Mouse (Mus musculus): ENCODE results near the gene Ubxn11.

The Ubxn11 gene

GRCm38 (mm10) chr4:134101979-134102741, at the start of gene Ubxn11:
Gene Ubxn11 (plus strand): TSS chr4:134102570.
- peak; percentile 84 for DNase-seq (ENCODE audit: low spot score)

GRCm38 (mm10) chr4:134053538-134053937, 48.8 kb upstream of the Ubxn11 start, which contains the start of gene Zfp683:
Gene Zfp683 (plus strand): TSS chr4:134053838.
- no peak for DNase-seq (ENCODE audit: low spot score)

GRCm38 (mm10) chr4:134058166-134058715, 44.1 kb upstream of the Ubxn11 start:
- DNase-seq (ENCODE audit: low spot score), result no peak

GRCm38 (mm10) chr4:134058908-134059307, 43.5 kb upstream of the Ubxn11 start:
- no peak for DNase-seq (ENCODE audit: low spot score)

GRCm38 (mm10) chr4:134060135-134060865, 42.1 kb upstream of the Ubxn11 start, which contains the start of gene Crybg2:
Gene Crybg2 (plus strand): TSS chr4:134060815.
- DNase-seq (ENCODE audit: low spot score), result no peak

GRCm38 (mm10) chr4:134061166-134061830, 41.1 kb upstream of the Ubxn11 start:
- peak; percentile 43 for DNase-seq (ENCODE audit: low spot score)

GRCm38 (mm10) chr4:134061944-134062446, 40.4 kb upstream of the Ubxn11 start:
- peak; percentile 63 for DNase-seq (ENCODE audit: low spot score)

- no peak for DNase-seq (ENCODE audit: low spot score)
These were observed 39.8 kb upstream of the Ubxn11 start for GRCm38 (mm10) chr4:134062561-134062960.

- DNase-seq (ENCODE audit: low spot score), result peak; percentile 79
These were observed 36.9 kb upstream of the Ubxn11 start for GRCm38 (mm10) chr4:134065431-134066004.

GRCm38 (mm10) chr4:134067383-134067782, 35.0 kb upstream of the Ubxn11 start:
- peak; percentile 29 for DNase-seq (ENCODE audit: low spot score)

- peak; percentile 43 for DNase-seq (ENCODE audit: low spot score)
These were observed 34.4 kb upstream of the Ubxn11 start for GRCm38 (mm10) chr4:134067833-134068544.

GRCm38 (mm10) chr4:134068793-134069580, 33.4 kb upstream of the Ubxn11 start:
- DNase-seq (ENCODE audit: low spot score), result no peak

GRCm38 (mm10) chr4:134078694-134079093, 23.7 kb upstream of the Ubxn11 start:
- DNase-seq (ENCODE audit: low spot score), result peak; percentile 59

- no peak for DNase-seq (ENCODE audit: low spot score)
These were observed 21.7 kb upstream of the Ubxn11 start for GRCm38 (mm10) chr4:134080674-134081073.

- DNase-seq (ENCODE audit: low spot score), result peak; percentile 86
These were observed 20.5 kb upstream of the Ubxn11 start for GRCm38 (mm10) chr4:134081730-134082386.

- no peak for DNase-seq (ENCODE audit: low spot score)
These were observed 19.9 kb upstream of the Ubxn11 start for GRCm38 (mm10) chr4:134082460-134082859.

GRCm38 (mm10) chr4:134084999-134085398, 17.4 kb upstream of the Ubxn11 start:
- DNase-seq (ENCODE audit: low spot score), result no peak

- DNase-seq (ENCODE audit: low spot score), result peak; percentile 38
These were observed 15.0 kb upstream of the Ubxn11 start for GRCm38 (mm10) chr4:134087412-134087811.

GRCm38 (mm10) chr4:134089029-134089428, 13.3 kb upstream of the Ubxn11 start:
- DNase-seq (ENCODE audit: low spot score), result no peak

All from urinary bladder, postnatal 14 days (tissue).